Mouse (Mus musculus) hematopoietic stem cell, adult 5-6 weeks (primary cell): ENCODE measurements around the gene H2-M10.2. TPM values are rescaled to one million over a fixed set of nuclear protein-coding genes. Genes with fewer than 3 reads are reported as not detected.
A peak's percentile ranks its signal among the peaks of the same experiment; 100 is the strongest.

Source experiments
- ATAC-seq, 2 experiments: fragments of 125-278 bp in 1 of 2; replicated peaks in 1 of 2; 2 replicates each; pipeline ENCODE4 v1.8.0; 2016 to 2017; ENCODE audit warnings: inconsistent platforms in 2 of 2, mild to moderate bottlenecking in 2 of 2, moderate number of reproducible peaks in 2 of 2, low read depth in 1 of 2, moderate TSS enrichment in 1 of 2; ENCODE audit not compliant: low FRiP score in 2 of 2, poor library complexity in 2 of 2, severe bottlenecking in 2 of 2, insufficient read depth in 1 of 2, low TSS enrichment in 1 of 2
- total RNA-seq: library from RNA; stranded (forward); fragments of 172-1452, 232-1000 nt; gene quantifications from 2 replicates; pipeline ENCODE4 v1.2.3, GENCODE M21; 2017

The H2-M10.2 gene
- not detected in 2 replicates for total RNA-seq

GRCm38 (mm10) chr17:36286390-36286789, at the start of gene H2-M10.2:
TSS of gene H2-M10.2 (minus strand) at chr17:36286490.
- ATAC-seq: no peak

GRCm38 (mm10) chr17:36326055-36326454, 39.8 kb upstream of the H2-M10.2 start, which contains the start of gene H2-M10.1:
TSS of gene H2-M10.1 (minus strand) at chr17:36326155.
- ATAC-seq: no peak

GRCm38 (mm10) chr17:36315689-36316253, 29.5 kb upstream of the H2-M10.2 start:
- ATAC-seq: no peak

- ATAC-seq: peak; percentile 62 to 76
Measured at GRCm38 (mm10) chr17:36315041-36315688, 28.9 kb upstream of the H2-M10.2 start.

- no peak; a peak in 1 of 4 replicates for ATAC-seq
Measured at GRCm38 (mm10) chr17:36314511-36314910, 28.2 kb upstream of the H2-M10.2 start.

- ATAC-seq: no peak
Measured at GRCm38 (mm10) chr17:36309293-36309692, 23.0 kb upstream of the H2-M10.2 start.

- peak in 1 of 2 experiments; percentile 59; a peak in 3 of 4 replicates for ATAC-seq
Measured at GRCm38 (mm10) chr17:36308855-36309254, 22.6 kb upstream of the H2-M10.2 start.

- no peak for ATAC-seq
Measured at GRCm38 (mm10) chr17:36281521-36282245, 4.6 kb downstream of the H2-M10.2 start.

GRCm38 (mm10) chr17:36274776-36275175, 11.5 kb downstream of the H2-M10.2 start:
- no peak for ATAC-seq

- no peak for ATAC-seq
Measured at GRCm38 (mm10) chr17:36273796-36274195, 12.5 kb downstream of the H2-M10.2 start.

GRCm38 (mm10) chr17:36272643-36273366, 13.5 kb downstream of the H2-M10.2 start:
- ATAC-seq: no peak

GRCm38 (mm10) chr17:36271586-36272256, 14.6 kb downstream of the H2-M10.2 start, which contains the start of gene Trim39:
TSS of gene Trim39 (minus strand) at chr17:36272247.
- ATAC-seq: peak; percentile 78 to 81

- peak; percentile 68 to 74 for ATAC-seq
Measured at GRCm38 (mm10) chr17:36270956-36271585, 15.2 kb downstream of the H2-M10.2 start.

- ATAC-seq: peak; percentile 43 to 57
Measured at GRCm38 (mm10) chr17:36265834-36266233, 20.5 kb downstream of the H2-M10.2 start.

- no peak for ATAC-seq
Measured at GRCm38 (mm10) chr17:36264273-36264925, 21.9 kb downstream of the H2-M10.2 start.

- ATAC-seq: peak; percentile 46 to 52; a peak in 2 of 4 replicates
Measured at GRCm38 (mm10) chr17:36261511-36262166, 24.7 kb downstream of the H2-M10.2 start.
